Mouse (Mus musculus) ovary, postnatal 36 days (tissue): ENCODE measurements around the gene Zbtb8b.

Experiments
- DNase-seq: peaks from one replicate; pipeline ENCODE4 v3.0.0; 2022; ENCODE audit warnings: low spot score, mixed read lengths

The Zbtb8b gene

DNA sequence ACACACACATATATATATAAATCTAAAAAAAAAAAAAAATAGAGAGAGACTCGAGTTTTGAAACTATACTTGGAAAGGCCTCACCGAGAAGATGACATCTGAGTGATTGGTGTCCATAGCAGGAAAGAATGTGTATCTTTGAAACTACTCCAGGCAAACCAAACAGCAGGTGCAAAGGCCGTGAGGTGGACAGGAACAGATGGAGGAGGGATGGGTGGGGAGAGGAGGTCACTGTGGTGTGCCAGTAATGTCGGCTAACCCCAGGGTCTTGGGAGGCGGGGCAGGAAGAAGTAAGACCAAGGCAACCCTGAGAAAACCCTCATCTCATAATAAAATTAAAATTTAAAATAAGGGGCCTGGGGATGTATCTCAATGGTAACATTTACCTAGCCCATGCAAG, 64.8 kb downstream of the Zbtb8b start:
- no peak for DNase-seq
